Mouse (Mus musculus) heart, postnatal 14 days (tissue): ENCODE results near the gene Sgip1. TPM values are rescaled to one million over a fixed set of nuclear protein-coding genes. Genes with fewer than 3 reads are reported as not detected.
A peak's percentile ranks its signal among the peaks of the same experiment; 100 is the strongest.

Experiments
- DNase-seq, 2 experiments: peaks; one replicate each; pipeline ENCODE4 v3.0.0; 2021 to 2022
- intact Hi-C: fragments of 180-260 bp; cut with DNase I; formaldehyde crosslinking; loops from one replicate; pipeline ENCODE4 v1.15.1; 2025
- total RNA-seq, 2 experiments: library from RNA; stranded (reverse); gene quantifications; 2 replicates each; pipeline ENCODE4 v1.2.3; 2021

The Sgip1 gene
- total RNA-seq, 2 experiments from 2014 or later = 0.90 to 1.4 TPM

- DNase-seq = no peak
- intact Hi-C loops = no loop called here
Measured at GRCm38 (mm10) chr4:102773841-102774240, 32.7 kb downstream of the Sgip1 start.

GRCm38 (mm10) chr4:102774549-102774948 lies 33.5 kb downstream of the Sgip1 start:
- intact Hi-C loops = no loop called here

DNA sequence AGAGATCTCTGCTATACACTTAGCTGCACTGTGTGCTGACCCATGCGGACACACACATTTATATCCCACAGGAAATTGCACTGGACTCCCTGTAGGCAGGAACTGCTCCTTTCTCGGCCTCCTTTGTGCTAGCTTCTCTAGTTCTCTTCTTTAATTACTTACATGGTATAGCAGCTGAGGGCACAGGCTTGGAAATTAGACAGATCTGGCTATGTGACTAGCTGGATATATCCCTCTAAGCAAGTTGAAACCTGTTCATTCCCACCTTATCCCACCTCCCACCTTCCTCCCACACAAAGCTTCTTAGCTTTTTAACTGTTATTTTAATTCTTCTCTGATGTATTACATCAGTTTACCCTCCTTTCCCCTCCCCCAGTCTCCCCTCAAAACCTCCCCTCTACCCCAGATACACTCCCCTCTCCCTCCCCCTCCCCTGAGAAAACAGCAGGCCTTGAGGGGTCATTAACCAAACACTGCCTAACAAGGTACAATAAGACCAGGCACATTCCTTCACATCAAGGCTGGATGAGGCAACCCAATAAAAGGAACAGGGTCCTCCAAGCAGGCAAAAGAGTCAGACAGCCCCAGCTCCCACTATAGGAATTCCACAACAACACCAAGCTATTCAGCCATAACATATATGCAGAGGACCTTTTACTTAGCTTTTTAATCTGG lies 34.6 kb downstream of the Sgip1 start:
- DNase-seq = no peak
- intact Hi-C loops = no loop called here

More at GRCm38 (mm10) chr4:102774549-102774948, 33.5 kb downstream of the Sgip1 start:
- DNase-seq = no peak

GRCm38 (mm10) chr4:102779902-102780301 lies 38.8 kb downstream of the Sgip1 start:
- intact Hi-C loops = no loop called here
- no peak for DNase-seq

DNA sequence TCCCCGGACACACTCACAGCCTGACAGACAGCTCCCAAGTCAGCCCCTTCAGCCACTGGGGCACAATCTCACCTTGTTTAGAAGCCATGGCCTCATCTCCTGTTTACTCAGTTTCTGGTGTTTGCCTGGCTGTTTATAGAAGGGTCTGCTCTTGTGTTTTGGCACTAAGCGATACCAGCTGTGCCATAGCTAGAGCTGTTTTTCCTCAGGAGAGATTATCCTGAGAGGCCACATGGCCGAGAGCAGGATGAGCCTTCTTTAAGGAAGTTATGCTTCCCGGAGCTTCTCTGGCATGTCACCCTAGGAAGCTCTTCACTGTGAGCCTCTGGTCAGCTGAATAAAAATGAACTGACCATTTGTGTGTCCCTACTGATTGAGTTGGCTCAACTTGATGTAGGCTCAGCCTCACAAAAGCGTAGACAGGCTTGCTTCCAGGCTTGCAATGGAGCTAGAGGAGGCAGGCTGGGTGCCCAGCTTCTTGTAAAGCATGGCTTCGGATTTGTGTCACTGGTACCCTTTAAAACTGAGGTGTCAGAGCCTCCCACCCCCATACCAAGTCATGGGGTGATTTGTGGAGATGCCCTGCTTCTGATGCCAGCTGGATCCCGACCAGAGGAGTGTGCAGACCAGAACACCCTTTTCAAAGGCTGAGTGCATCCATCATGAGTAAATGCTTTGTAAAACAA lies 42.1 kb downstream of the Sgip1 start:
- DNase-seq = no peak

GRCm38 (mm10) chr4:102785158-102785557 lies 44.1 kb downstream of the Sgip1 start:
- no peak for DNase-seq
- intact Hi-C loops = no loop called here

More for the DNA sequence above, 42.1 kb downstream of the Sgip1 start:
- intact Hi-C loops = no loop called here

DNA sequence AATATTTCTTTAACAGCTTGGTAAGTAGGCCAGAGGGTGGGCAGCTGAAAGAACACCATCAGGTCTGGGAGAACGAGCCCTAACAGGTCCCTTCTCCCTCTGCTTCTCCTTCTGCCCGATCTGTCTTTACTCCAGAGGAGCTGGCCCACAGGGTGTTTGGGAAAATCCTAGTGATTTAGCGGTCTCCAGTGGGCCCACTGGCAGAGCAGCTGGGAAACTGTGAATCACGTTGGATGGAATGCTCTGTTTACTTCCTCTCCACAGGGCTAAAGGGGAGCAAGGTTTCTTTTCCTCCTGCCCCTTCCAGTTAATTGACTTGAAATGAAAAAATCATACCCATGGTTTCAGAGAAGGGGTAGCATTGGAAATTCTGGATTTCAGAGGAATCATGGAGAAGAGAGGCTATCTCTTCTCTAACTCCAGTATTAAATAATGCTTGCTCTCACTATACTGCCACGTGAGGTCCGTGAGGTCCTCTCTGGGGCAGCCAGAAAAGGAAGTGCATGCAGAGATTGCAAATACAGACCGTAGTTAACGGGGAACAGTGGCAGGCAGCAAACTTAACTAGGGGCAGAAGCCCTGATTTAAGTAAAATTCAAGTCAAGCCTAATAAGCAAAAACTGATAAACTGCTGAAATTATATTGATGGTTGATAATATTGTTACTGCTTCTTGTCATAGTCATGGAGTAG lies 51.1 kb downstream of the Sgip1 start:
- DNase-seq = peak in 1 of 2 experiments; percentile 10
- intact Hi-C loops = no loop called here

DNA sequence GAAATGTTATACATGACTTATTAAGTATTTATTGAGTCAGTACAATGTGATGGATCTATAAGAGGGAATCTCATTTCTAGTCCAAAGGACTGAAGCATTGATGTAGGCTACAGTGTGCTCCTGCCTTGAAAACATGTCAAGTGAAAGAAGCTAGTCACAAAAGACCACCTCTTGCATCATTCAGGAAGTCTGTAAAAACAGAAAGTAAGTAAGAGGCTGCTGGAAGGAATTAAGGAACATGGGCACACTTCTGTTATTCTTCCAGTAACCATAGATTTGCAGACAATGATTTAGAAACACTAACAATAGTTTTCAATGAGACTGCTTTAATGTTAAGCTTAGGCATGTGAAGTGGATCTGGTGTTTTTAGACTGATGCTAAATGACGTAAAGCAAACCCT lies 60.4 kb downstream of the Sgip1 start:
- intact Hi-C loops = no loop called here
- no peak for DNase-seq

DNA sequence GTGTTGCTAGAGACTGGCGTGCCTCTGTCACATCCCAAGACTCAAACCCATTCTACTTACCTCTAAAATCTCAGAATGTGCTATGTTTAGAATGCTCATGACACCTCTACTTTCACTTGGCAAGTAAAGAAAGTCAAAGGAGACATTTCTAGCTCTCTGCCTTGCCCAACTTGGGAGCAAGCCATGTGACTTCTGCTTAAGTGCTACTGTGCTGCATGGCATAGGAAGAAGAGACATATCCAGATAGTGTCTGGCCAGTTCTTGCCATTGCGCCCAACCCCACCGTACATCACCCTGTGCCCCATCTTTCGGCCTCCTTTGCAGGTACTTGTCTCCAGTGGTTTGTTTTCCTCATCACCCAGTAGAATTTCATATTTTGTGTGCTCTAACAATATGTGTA lies 60.8 kb downstream of the Sgip1 start:
- intact Hi-C loops = no loop called here
- DNase-seq = no peak

GRCm38 (mm10) chr4:102804611-102805010 lies 63.5 kb downstream of the Sgip1 start:
- intact Hi-C loops = no loop called here
- DNase-seq = no peak

GRCm38 (mm10) chr4:102806987-102807386 lies 65.9 kb downstream of the Sgip1 start:
- intact Hi-C loops = no loop called here
- no peak for DNase-seq

DNA sequence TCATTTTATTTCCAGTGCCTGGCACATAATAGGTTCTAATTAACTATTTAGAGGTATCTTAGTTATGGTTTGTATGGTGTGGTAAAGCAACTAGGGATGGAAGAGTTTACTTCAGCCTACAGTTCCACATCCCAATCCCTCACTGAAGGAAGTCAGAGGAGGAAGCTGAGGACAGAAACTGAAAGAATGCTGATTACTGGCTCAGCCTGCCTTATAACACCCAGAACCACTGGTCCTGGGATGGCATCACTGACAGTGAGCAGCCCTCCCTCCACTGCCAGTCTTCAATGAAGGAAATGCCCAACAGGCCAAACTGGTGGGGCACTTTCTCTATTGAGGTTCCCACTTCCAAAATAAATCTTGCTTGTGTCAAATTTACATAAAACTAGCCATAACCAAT lies 67.2 kb downstream of the Sgip1 start:
- intact Hi-C loops = no loop called here
- DNase-seq = no peak

- intact Hi-C loops = no loop called here
- DNase-seq = no peak
Measured at GRCm38 (mm10) chr4:102809296-102809695, 68.2 kb downstream of the Sgip1 start.

DNA sequence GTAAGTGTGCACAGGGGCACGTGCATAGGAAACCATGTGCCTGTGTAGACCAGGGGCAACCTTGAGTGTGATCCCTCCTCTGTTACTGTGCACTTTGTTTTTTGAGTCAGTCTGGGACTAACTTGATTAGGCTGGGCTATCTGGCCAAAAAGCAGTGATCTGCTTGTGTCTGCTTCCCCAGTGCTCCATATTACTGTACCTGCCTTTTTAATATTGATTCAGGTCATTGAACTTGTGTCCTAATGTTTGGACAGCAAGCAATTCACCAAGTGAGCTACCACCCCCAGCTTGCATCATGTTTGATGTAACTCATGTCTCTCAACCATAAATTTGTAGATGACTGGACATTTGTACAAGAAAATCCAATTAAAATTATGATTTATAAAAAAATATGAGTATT lies 69.2 kb downstream of the Sgip1 start:
- no peak for DNase-seq
- intact Hi-C loops = no loop called here

DNA sequence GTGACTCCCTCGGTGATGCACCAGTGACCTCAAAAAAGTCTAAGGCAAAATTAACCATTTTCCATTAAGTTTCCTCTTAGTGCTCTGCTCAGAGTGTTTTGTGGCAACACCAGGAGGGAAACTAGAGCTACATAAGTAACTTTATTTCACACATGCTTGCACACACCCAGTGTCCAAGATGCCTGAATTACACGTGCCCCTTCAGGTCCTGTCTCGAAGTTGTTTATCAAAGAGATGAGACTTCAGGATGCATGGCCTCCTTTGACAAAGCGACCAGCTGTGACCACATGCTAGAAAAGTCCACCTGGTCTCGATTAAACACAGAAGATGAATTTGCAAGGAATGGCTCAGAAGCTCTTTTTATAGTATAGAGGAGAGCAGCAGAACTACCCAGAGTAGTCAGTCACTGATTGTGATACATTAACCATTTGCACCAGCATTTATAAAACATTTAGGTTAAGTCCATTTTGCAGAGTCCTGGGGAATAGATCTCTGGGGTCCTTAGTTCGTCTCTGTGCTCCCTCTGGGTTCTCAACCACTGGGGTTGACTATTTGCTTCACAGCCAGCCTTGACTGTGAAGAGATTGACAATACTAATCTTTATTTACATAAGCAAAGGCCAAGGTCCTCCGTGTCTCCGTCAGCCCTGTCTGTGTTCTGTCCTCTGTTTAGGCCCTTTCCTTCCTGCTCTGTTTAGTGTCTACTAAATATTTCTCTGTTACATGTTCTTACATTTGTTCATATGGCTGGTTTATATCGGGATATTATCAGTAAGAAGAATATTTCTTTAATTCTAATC lies 70.1 kb downstream of the Sgip1 start:
- intact Hi-C loops = no loop called here
- DNase-seq = no peak

DNA sequence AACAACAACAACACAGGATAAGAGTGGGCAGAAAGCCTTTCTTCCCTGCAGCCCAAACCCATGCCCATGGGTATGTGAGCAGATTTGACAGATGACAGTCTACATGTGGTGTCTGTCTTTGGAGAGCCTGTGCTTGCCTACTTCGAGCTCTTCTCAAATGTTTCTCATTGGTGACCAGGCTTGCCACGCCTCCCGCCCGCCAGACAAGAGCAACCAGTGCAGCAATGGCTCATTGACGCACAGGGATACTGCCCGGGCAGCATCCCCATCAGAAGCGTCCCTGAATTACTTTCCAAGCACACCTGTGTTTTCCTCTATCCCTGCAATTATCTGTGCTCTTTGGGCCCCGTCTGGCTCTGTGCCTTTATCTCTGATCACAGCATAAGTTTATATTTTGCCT lies 72.2 kb downstream of the Sgip1 start:
- DNase-seq = no peak
- intact Hi-C loops = no loop called here

DNA sequence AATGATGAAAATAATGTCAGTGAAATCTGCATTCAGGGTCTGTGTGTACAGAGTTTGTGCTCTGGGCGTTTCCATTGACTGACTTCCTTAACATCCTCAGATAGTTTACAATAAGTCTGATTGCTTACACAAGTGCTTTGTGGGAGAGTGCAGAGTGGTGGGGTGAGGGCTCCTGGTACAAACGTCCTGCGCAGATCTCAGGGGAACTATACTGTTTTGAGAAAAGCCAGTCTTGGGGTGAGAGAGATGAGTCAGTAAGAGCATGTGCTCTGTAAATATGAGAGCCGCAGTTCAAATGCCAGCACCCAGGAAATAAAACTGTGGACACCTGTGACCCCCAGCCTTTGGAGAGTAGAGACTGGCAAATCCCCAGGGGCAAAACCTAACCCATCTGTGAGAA lies 80.7 kb downstream of the Sgip1 start:
- DNase-seq = no peak
- intact Hi-C loops = no loop called here

DNA sequence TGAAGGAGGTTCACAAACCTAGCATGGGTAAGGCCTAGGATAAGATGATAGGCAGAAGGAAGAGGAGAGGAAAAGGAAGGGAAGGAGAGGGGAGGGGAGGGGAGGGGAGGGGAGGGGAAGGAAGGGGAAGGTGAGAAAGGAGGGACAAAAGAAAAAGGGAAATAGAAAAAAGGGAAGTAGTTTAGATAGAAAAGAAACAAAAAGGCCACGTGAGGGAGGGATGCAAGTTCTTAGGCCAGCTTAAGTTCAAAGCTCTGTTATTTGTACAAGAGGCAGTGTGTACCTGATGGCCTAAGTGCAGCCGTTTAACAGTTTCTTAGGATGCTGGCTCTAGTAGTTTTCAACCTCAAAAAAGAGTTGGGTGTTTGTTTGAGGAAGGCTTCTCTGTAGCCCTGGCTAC lies 83.4 kb downstream of the Sgip1 start:
- DNase-seq = no peak
- intact Hi-C loops = no loop called here

GRCm38 (mm10) chr4:102826159-102826558 lies 85.1 kb downstream of the Sgip1 start:
- intact Hi-C loops = no loop called here
- no peak for DNase-seq

DNA sequence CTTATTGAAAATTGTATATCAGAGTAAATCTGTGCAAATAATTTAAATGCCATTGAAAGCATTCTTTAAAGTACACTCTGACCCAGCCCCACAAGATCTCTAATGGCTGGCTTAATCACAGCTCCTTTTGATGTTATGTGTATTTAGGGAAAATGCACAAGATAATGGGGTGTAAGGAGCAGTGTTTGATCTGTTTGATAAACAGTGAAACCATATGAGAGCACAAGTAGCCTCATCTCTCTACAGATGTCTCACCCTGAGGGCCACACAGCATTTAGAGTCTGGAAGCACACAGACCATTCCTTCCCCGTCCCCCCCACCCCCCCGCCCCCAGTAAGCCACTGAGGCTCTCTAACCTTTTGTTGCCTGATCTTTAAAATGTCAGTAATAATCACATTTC lies 87.4 kb downstream of the Sgip1 start:
- no peak for DNase-seq
- intact Hi-C loops = no loop called here

- intact Hi-C loops = no loop called here
Measured at GRCm38 (mm10) chr4:102833191-102833590, 92.1 kb downstream of the Sgip1 start.

More at GRCm38 (mm10) chr4:102833191-102833590, 92.1 kb downstream of the Sgip1 start:
- no peak for DNase-seq
